Mouse (Mus musculus) limb, embryonic 15.5 days (tissue): Measurements from ENCODE around the gene Gm20481. TPM values are rescaled to one million over a fixed set of nuclear protein-coding genes. Genes with fewer than 3 reads are reported as not detected.
"Not testable (repeated sequence)": the region's sequence is repeated elsewhere in the genome, so short reads cannot be mapped to it uniquely, and the experiment has no call there.

Experiments
- ATAC-seq: fragments of 200-750 bp; cut with Nextera tagmentation; 2 replicates; pipeline ENCODE4 v1.8.0; 2017; ENCODE audit warnings: low read depth, moderate TSS enrichment; ENCODE audit not compliant: insufficient number of reproducible peaks, low FRiP score, low TSS enrichment
- H3K27ac ChIP-seq: fragments of 300-500 bp; sonication (generic); 2 replicates; pipeline ENCODE4 v1.5.1; 2015; ENCODE audit warnings: moderate library complexity, mild to moderate bottlenecking, inconsistent platforms
- H3K27me3 ChIP-seq: fragments of 300-500 bp; sonication (generic); 2 replicates; pipeline ENCODE4 v1.6.1; 2015; ENCODE audit warnings: inconsistent platforms
- H3K36me3 ChIP-seq: fragments of 300-500 bp; sonication (generic); 2 replicates; pipeline ENCODE4 v1.6.1; 2015; ENCODE audit warnings: inconsistent platforms
- H3K4me1 ChIP-seq: fragments of 300-500 bp; sonication (generic); 2 replicates; pipeline ENCODE4 v1.6.1; 2015; ENCODE audit warnings: inconsistent platforms
- H3K4me2 ChIP-seq: fragments of 300-500 bp; sonication (generic); 2 replicates; pipeline ENCODE4 v1.6.1; 2015; ENCODE audit warnings: mild to moderate bottlenecking, inconsistent platforms
- H3K4me3 ChIP-seq: fragments of 300-500 bp; sonication (generic); 2 replicates; pipeline ENCODE4 v1.5.1; 2015; ENCODE audit warnings: mild to moderate bottlenecking, inconsistent platforms
- H3K9ac ChIP-seq: fragments of 300-500 bp; sonication (generic); 2 replicates; pipeline ENCODE4 v1.6.1; 2015; ENCODE audit warnings: inconsistent platforms
- H3K9me3 ChIP-seq: fragments of 300-500 bp; sonication (generic); 2 replicates; pipeline ENCODE4 v1.6.1; 2016; ENCODE audit warnings: inconsistent platforms
- WGBS: fragments of 180-500 bp; shearing (Covaris S2); methylation state at CpG from one replicate; pipeline ENCODE4 v1.1.7; 2015; 5-methylcytosine and 5-hydroxymethylcytosine counted together
- polyA plus RNA-seq: library from polyadenylated mRNA; unstranded; fragments of >200 nt; fragmentation: Nextera tagmentation; extraction: Ambion mirVana; gene quantifications from 2 replicates; pipeline ENCODE4 v1.2.1, GENCODE M21; 2015

Gm20481 gene
- polyA plus RNA-seq, 1 experiment from 2014 or later: not detected

- H3K4me1 ChIP-seq: peaks cover 33% of the 10 kb centered on the region
Observed at GRCm38 (mm10) chr17:35000717-35001451, 31.2 kb downstream of the Gm20481 start, which contains the start of gene Vars. Vars (plus strand) TSS chr17:35000987.

GRCm38 (mm10) chr17:35001452-35002152, 31.9 kb downstream of the Gm20481 start:
- WGBS: under 1% methylated on average over 35 of the region's 35 CpGs
- peak overlapping the region; percentile 93 for H3K4me3 ChIP-seq
- H3K27me3 ChIP-seq: no peaks in the 10 kb centered on the region
- H3K36me3 ChIP-seq: peaks cover 46% of the 10 kb centered on the region
- 0 out of 2 replicates have a peak, but pooled peaks have one; percentile 0 for ATAC-seq
- H3K9ac ChIP-seq: peak overlapping the region; percentile 94
- peaks cover 33% of the 10 kb centered on the region for H3K4me1 ChIP-seq
- H3K4me2 ChIP-seq: peak overlapping the region; percentile 95
- peak overlapping the region; percentile 99 for H3K27ac ChIP-seq
- H3K9me3 ChIP-seq: no peaks in the 10 kb centered on the region

More at GRCm38 (mm10) chr17:35000717-35001451, 31.2 kb downstream of the Gm20481 start, which contains the start of gene Vars:
- Histone ChIP-seq H3K27me3 (no peaks in the 10 kb centered on the region), H3K4me2 (peak within 1 kb of the TSS; percentile 95), H3K27ac (peak within 1 kb of the TSS; percentile 99), H3K4me3 (peak within 1 kb of the TSS; percentile 93), H3K36me3 (peaks cover 44% of the 10 kb centered on the region), H3K9ac (peak within 1 kb of the TSS; percentile 94), H3K9me3 (no peaks in the 10 kb centered on the region)
- WGBS: under 1% methylated on average over 83 of the region's 83 CpGs
- ATAC-seq: peak; percentile 87

GRCm38 (mm10) chr17:35002153-35002865, 32.6 kb downstream of the Gm20481 start:
- Histone ChIP-seq H3K4me2 (peak overlapping the region; percentile 95), H3K27me3 (no peaks in the 10 kb centered on the region), H3K4me3 (peak overlapping the region; percentile 93), H3K4me1 (peaks cover 33% of the 10 kb centered on the region), H3K9me3 (no peaks in the 10 kb centered on the region), H3K9ac (peak overlapping the region; percentile 94), H3K36me3 (peaks cover 47% of the 10 kb centered on the region), H3K27ac (peak overlapping the region; percentile 99)
- 6% methylated on average over 12 of the region's 12 CpGs for WGBS
- ATAC-seq: no peak

- Histone ChIP-seq H3K9me3 (no peaks in the 10 kb centered on the region), H3K27me3 (no peaks in the 10 kb centered on the region), H3K4me1 (peaks cover 33% of the 10 kb centered on the region), H3K36me3 (peaks cover 47% of the 10 kb centered on the region), H3K4me2 (peak overlapping the region; percentile 95; the same call in 1 of the 2 replicates), H3K4me3 (no peak overlapping the region; the same call in 1 of the 2 replicates), H3K27ac (no peak overlapping the region), H3K9ac (peak overlapping the region; percentile 94; the same call in 1 of the 2 replicates)
- 56% methylated on average over 9 of the region's 9 CpGs for WGBS
- no peak for ATAC-seq
Observed at GRCm38 (mm10) chr17:35003022-35003838, 33.5 kb downstream of the Gm20481 start.

- H3K27ac ChIP-seq: no peak overlapping the region
- H3K9ac ChIP-seq: no peak overlapping the region
- peaks cover 28% of the 10 kb centered on the region for H3K4me1 ChIP-seq
- WGBS: 96% methylated on average over 17 of the region's 17 CpGs
- no peaks in the 10 kb centered on the region for H3K27me3 ChIP-seq
- no peak for ATAC-seq
- H3K4me2 ChIP-seq: no peak overlapping the region
- peaks cover 49% of the 10 kb centered on the region for H3K36me3 ChIP-seq
- no peak overlapping the region for H3K4me3 ChIP-seq
- no peaks in the 10 kb centered on the region for H3K9me3 ChIP-seq
Observed at GRCm38 (mm10) chr17:35004075-35004717, 34.5 kb downstream of the Gm20481 start.

- ATAC-seq: no peak
- Histone ChIP-seq H3K27me3 (no peaks in the 10 kb centered on the region), H3K4me1 (peaks cover 18% of the 10 kb centered on the region), H3K27ac (no peak overlapping the region), H3K4me3 (no peak overlapping the region), H3K9ac (no peak overlapping the region), H3K9me3 (no peaks in the 10 kb centered on the region), H3K36me3 (peaks cover 57% of the 10 kb centered on the region), H3K4me2 (no peak overlapping the region)
- 92% methylated on average over 10 of the region's 10 CpGs for WGBS
Observed at GRCm38 (mm10) chr17:35005158-35005557, 35.4 kb downstream of the Gm20481 start.

- H3K9me3 ChIP-seq, H3K27ac ChIP-seq, H3K4me2 ChIP-seq, H3K4me3 ChIP-seq, H3K9ac ChIP-seq, H3K27me3 ChIP-seq, ATAC-seq: not testable (repeated sequence)
- Histone ChIP-seq H3K4me1 (peaks cover 18% of the 10 kb centered on the region), H3K36me3 (peaks cover 65% of the 10 kb centered on the region)
- 91% methylated on average over 5 of the region's 5 CpGs for WGBS
Observed at GRCm38 (mm10) chr17:35005902-35006301, 36.2 kb downstream of the Gm20481 start.

GRCm38 (mm10) chr17:35007387-35007991, 37.8 kb downstream of the Gm20481 start:
- no peaks in the 10 kb centered on the region for H3K27me3 ChIP-seq
- no peak for ATAC-seq
- no peak overlapping the region for H3K27ac ChIP-seq
- no peak overlapping the region for H3K4me2 ChIP-seq
- H3K9me3 ChIP-seq: no peaks in the 10 kb centered on the region
- H3K4me3 ChIP-seq: no peak overlapping the region
- peaks cover 10% of the 10 kb centered on the region for H3K4me1 ChIP-seq
- H3K36me3 ChIP-seq: peaks cover 81% of the 10 kb centered on the region
- 94% methylated on average over 7 of the region's 7 CpGs for WGBS
- H3K9ac ChIP-seq: no peak overlapping the region

- no peak for ATAC-seq
- WGBS: 87% methylated on average over 7 of the region's 7 CpGs
- H3K27ac ChIP-seq: no peak overlapping the region
- no peaks in the 10 kb centered on the region for H3K4me1 ChIP-seq
- H3K4me3 ChIP-seq: no peak overlapping the region
- no peak overlapping the region for H3K9ac ChIP-seq
- no peaks in the 10 kb centered on the region for H3K27me3 ChIP-seq
- H3K4me2 ChIP-seq: no peak overlapping the region
- no peaks in the 10 kb centered on the region for H3K9me3 ChIP-seq
- H3K36me3 ChIP-seq: peaks cover 95% of the 10 kb centered on the region
Observed at GRCm38 (mm10) chr17:35009586-35009985, 39.9 kb downstream of the Gm20481 start.

- Histone ChIP-seq H3K9me3 (no peaks in the 10 kb centered on the region), H3K27me3 (no peaks in the 10 kb centered on the region), H3K27ac (no peak overlapping the region), H3K9ac (no peak overlapping the region), H3K36me3 (peaks cover 98% of the 10 kb centered on the region), H3K4me1 (peaks cover 10% of the 10 kb centered on the region), H3K4me2 (no peak overlapping the region), H3K4me3 (no peak overlapping the region)
- 94% methylated on average over 8 of the region's 8 CpGs for WGBS
- ATAC-seq: no peak
Observed at GRCm38 (mm10) chr17:35011440-35011839, 41.7 kb downstream of the Gm20481 start.
